Mouse (Mus musculus) gastrocnemius, adult 2 months (tissue): Measurements from ENCODE around the gene Wwox. TPM values are rescaled to one million over a fixed set of nuclear protein-coding genes. Genes with fewer than 3 reads are reported as not detected.

ENCODE experiments used
- DNase-seq: peaks from one replicate; pipeline ENCODE4 v3.0.0; 2022
- H3K27ac ChIP-seq: fragments of 200-600 bp; 2 replicates; pipeline ENCODE4 v1.8.1; 2022; ENCODE audit warnings: mild to moderate bottlenecking
- H3K4me3 ChIP-seq: fragments of 200-600 bp; 2 replicates; pipeline ENCODE4 v1.8.1; 2022; ENCODE audit warnings: mild to moderate bottlenecking, moderate library complexity
- CTCF ChIP-seq: fragments of 200-600 bp; IDR thresholded peaks from 2 replicates; pipeline ENCODE4 v1.8.1; 2022; ENCODE audit warnings: antibody characterized with exemption, mild to moderate bottlenecking, moderate library complexity
- intact Hi-C: fragments of 180-260 bp; cut with DNase I; formaldehyde crosslinking; loops from one replicate; pipeline ENCODE4 v1.15.1; 2025
- total RNA-seq, 2 experiments: library from RNA; stranded (reverse); gene quantifications; 2 replicates each; pipeline ENCODE4 v1.2.3; 2021

Gene Wwox
- total RNA-seq, 2 experiments from 2014 or later: 5.9 to 9.0 TPM

GRCm38 (mm10) chr8:114477790-114478189 lies 38.3 kb downstream of the Wwox start:
- no peak for TF ChIP-seq CTCF
- no peak overlapping the region for H3K27ac ChIP-seq
- intact Hi-C loops: no loop called here
- no peak for DNase-seq
- H3K4me3 ChIP-seq: no peak overlapping the region

GRCm38 (mm10) chr8:114479749-114480148 lies 40.3 kb downstream of the Wwox start:
- no peak for DNase-seq
- TF ChIP-seq CTCF: no peak

GRCm38 (mm10) chr8:114491662-114492160 lies 52.3 kb downstream of the Wwox start:
- no peak for DNase-seq
- TF ChIP-seq CTCF: no peak
- Histone ChIP-seq H3K27ac (no peak overlapping the region), H3K4me3 (no peak overlapping the region)
- intact Hi-C loops: no loop called here

More at GRCm38 (mm10) chr8:114479749-114480148, 40.3 kb downstream of the Wwox start:
- H3K4me3 ChIP-seq: no peak overlapping the region
- H3K27ac ChIP-seq: no peak overlapping the region
- intact Hi-C loops: no loop called here

GRCm38 (mm10) chr8:114499448-114500144 lies 60.1 kb downstream of the Wwox start:
- no peak for TF ChIP-seq CTCF
- intact Hi-C loops: no loop called here
- DNase-seq: no peak
- Histone ChIP-seq H3K27ac (no peak overlapping the region), H3K4me3 (no peak overlapping the region)

- TF ChIP-seq CTCF: no peak
- no peak overlapping the region for H3K27ac ChIP-seq
- intact Hi-C loops: no loop called here
- DNase-seq: no peak
- H3K4me3 ChIP-seq: no peak overlapping the region
Observed at GRCm38 (mm10) chr8:114501906-114502305, 62.5 kb downstream of the Wwox start.

- no peak for DNase-seq
- Histone ChIP-seq H3K27ac (no peak overlapping the region), H3K4me3 (no peak overlapping the region)
- intact Hi-C loops: no loop called here
- no peak for TF ChIP-seq CTCF
Observed at GRCm38 (mm10) chr8:114503196-114503595, 63.7 kb downstream of the Wwox start.

GRCm38 (mm10) chr8:114504889-114505288 lies 65.4 kb downstream of the Wwox start:
- TF ChIP-seq CTCF: no peak
- no peak overlapping the region for H3K27ac ChIP-seq
- no peak for DNase-seq
- no peak overlapping the region for H3K4me3 ChIP-seq
- intact Hi-C loops: no loop called here

- DNase-seq: no peak
- Histone ChIP-seq H3K4me3 (no peak overlapping the region), H3K27ac (no peak overlapping the region)
- intact Hi-C loops: no loop called here
- TF ChIP-seq CTCF: no peak
Observed at GRCm38 (mm10) chr8:114505351-114506347, 66.2 kb downstream of the Wwox start.

GRCm38 (mm10) chr8:114507404-114507803 lies 67.9 kb downstream of the Wwox start:
- no peak for TF ChIP-seq CTCF
- DNase-seq: no peak
- Histone ChIP-seq H3K4me3 (no peak overlapping the region), H3K27ac (no peak overlapping the region)
- intact Hi-C loops: no loop called here

GRCm38 (mm10) chr8:114510226-114510625 lies 70.8 kb downstream of the Wwox start:
- DNase-seq: no peak
- no peak overlapping the region for H3K4me3 ChIP-seq
- no peak for TF ChIP-seq CTCF
- no peak overlapping the region for H3K27ac ChIP-seq
- intact Hi-C loops: no loop called here

GRCm38 (mm10) chr8:114512075-114512935 lies 72.8 kb downstream of the Wwox start:
- Histone ChIP-seq H3K4me3 (no peak overlapping the region), H3K27ac (0 out of 2 replicates have a peak overlapping the region, but pooled peaks have one; percentile 12)
- intact Hi-C loops: no loop called here
- TF ChIP-seq CTCF: no peak
- no peak for DNase-seq

GRCm38 (mm10) chr8:114514692-114515091 lies 75.2 kb downstream of the Wwox start:
- no peak for TF ChIP-seq CTCF
- DNase-seq: no peak
- Histone ChIP-seq H3K4me3 (no peak overlapping the region), H3K27ac (no peak overlapping the region)
- intact Hi-C loops: no loop called here
